Mouse (Mus musculus): ENCODE measurements around the gene H2-T22.

Gene H2-T22

DNA sequence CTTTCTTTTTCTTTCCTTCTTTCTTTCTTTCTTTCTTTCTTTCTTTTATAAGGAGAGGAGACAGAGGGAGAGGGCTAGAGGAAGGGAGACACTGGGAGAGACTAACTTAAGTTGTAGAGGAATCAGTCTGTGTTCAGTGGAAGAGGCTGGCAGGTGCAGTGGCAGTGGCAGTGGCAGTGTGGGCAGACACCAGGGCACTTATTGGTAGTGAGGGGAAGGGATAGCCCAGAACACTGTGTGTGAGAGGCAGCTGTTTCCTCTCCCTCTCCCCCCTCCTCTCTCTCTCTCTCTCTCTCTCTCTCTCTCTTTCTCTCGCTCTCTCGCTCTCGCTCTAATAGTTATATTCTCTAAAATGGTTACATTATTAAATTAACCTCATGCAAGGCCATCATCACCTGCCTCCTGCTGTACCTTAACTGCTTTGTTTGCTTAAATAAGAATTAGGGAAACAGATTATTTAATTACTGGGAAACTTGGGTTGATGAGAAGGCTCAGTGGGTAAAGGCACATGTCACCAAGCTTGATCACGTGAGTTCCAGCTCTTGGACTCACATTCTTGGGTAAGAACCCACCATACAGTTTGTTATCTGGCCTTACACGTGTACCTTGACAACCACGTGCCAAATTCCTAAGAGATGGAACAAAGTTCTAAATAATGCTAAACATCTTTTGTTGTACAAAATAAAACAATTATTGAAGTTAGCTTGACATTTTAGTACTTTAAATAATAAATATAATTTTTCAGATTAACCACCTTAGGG is 43.8 kb downstream of the H2-T22 start:
- DNase-seq (ENCODE audit: low spot score in 2 of 2): no peak

GRCm38 (mm10) chr17:35997713-35998510 is 44.6 kb downstream of the H2-T22 start:
- no peak for DNase-seq (ENCODE audit: low spot score in 2 of 2)

GRCm38 (mm10) chr17:35996949-35997348 is 45.6 kb downstream of the H2-T22 start:
- DNase-seq (ENCODE audit: low spot score in 2 of 2): peak; percentile 81 to 98

DNA sequence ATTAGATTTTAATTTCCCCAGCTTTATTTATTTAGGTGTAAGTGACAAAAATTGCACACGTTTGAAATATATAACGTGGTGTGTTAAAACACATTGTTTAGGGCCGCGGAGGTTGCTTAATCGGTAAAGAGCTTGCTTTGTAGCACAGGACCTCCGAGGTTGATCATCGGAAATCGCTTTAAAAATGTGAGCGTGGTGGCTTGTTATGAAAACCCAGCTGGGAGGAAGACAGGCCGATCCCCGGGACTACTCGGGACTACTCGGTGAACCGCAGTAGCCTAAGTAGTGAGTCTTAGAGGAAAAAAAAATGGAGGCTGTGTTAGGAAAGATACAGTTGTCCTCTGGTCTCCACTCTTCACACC is 47.7 kb downstream of the H2-T22 start:
- DNase-seq (ENCODE audit: low spot score in 2 of 2): no peak

GRCm38 (mm10) chr17:35994175-35994878 is 48.2 kb downstream of the H2-T22 start:
- peak; percentile 54 to 84 for DNase-seq (ENCODE audit: low spot score in 2 of 2)

DNA sequence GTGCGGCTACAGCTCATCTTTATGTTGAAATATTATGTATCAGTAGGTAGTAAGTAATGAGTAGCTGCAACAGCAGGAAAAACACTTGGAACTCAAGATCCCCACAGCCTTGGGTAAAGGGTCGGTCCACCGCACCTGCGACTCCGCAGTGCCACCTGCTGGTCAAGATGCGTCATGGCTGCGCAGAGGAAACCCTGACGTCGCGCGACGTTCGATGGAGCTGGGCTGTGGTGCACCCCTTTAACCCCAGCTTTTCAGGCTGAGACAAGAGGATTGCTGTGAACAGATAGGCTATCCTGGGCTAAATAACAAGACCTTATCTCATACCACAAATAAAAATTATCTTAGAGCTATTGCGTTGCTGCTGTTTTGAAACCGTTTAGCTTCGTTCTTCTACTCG is 48.9 kb downstream of the H2-T22 start:
- peak in 1 of 2 experiments; percentile 79 for DNase-seq (ENCODE audit: low spot score in 2 of 2)

GRCm38 (mm10) chr17:35991781-35992180 is 50.8 kb downstream of the H2-T22 start:
- DNase-seq (ENCODE audit: low spot score in 2 of 2): no peak

All from left cerebral cortex, adult 9 months (tissue).